Mouse (Mus musculus) lung, embryonic 15.5 days (tissue): ENCODE data around the gene Sox6. TPM values are rescaled to one million over a fixed set of nuclear protein-coding genes. Genes with fewer than 3 reads are reported as not detected.

ENCODE experiments used
- ATAC-seq: fragments of 200-750 bp; cut with Nextera tagmentation; 2 replicates; pipeline ENCODE4 v1.8.0; 2017; ENCODE audit warnings: moderate number of reproducible peaks, borderline replicate concordance; ENCODE audit not compliant: low FRiP score, low TSS enrichment; ENCODE audit errors: extremely low read depth
- H3K27ac ChIP-seq: fragments of 300-500 bp; sonication (generic); 2 replicates; pipeline ENCODE4 v1.5.1; 2015; ENCODE audit warnings: moderate library complexity, mild to moderate bottlenecking, inconsistent platforms
- H3K27me3 ChIP-seq: fragments of 300-500 bp; sonication (generic); 2 replicates; pipeline ENCODE4 v1.6.1; 2015; ENCODE audit warnings: inconsistent platforms
- H3K36me3 ChIP-seq: fragments of 300-500 bp; sonication (generic); 2 replicates; pipeline ENCODE4 v1.6.1; 2015; ENCODE audit warnings: inconsistent platforms
- H3K4me1 ChIP-seq: fragments of 300-500 bp; sonication (generic); 2 replicates; pipeline ENCODE4 v1.6.1; 2015; ENCODE audit warnings: inconsistent platforms
- H3K4me2 ChIP-seq: fragments of 300-500 bp; sonication (generic); 2 replicates; pipeline ENCODE4 v1.6.1; 2015; ENCODE audit warnings: inconsistent platforms, mild to moderate bottlenecking, moderate library complexity
- H3K4me3 ChIP-seq: fragments of 300-500 bp; sonication (generic); 2 replicates; pipeline ENCODE4 v1.5.1; 2015; ENCODE audit warnings: mild to moderate bottlenecking, inconsistent platforms
- H3K9ac ChIP-seq: fragments of 300-500 bp; sonication (generic); 2 replicates; pipeline ENCODE4 v1.6.1; 2015; ENCODE audit warnings: inconsistent platforms
- H3K9me3 ChIP-seq: fragments of 300-500 bp; sonication (generic); 2 replicates; pipeline ENCODE4 v1.6.1; 2016; ENCODE audit warnings: inconsistent platforms
- WGBS: fragments of 180-500 bp; shearing (Covaris S2); methylation state at CpG from one replicate; pipeline ENCODE4 v1.1.7; 2015; 5-methylcytosine and 5-hydroxymethylcytosine counted together
- polyA plus RNA-seq: library from polyadenylated mRNA; unstranded; fragments of >200 nt; fragmentation: Nextera tagmentation; extraction: Ambion mirVana; gene quantifications from 2 replicates; pipeline ENCODE4 v1.2.1, GENCODE M21; 2015

Gene Sox6
- polyA plus RNA-seq, 1 experiment from 2014 or later = 23.1 TPM

DNA sequence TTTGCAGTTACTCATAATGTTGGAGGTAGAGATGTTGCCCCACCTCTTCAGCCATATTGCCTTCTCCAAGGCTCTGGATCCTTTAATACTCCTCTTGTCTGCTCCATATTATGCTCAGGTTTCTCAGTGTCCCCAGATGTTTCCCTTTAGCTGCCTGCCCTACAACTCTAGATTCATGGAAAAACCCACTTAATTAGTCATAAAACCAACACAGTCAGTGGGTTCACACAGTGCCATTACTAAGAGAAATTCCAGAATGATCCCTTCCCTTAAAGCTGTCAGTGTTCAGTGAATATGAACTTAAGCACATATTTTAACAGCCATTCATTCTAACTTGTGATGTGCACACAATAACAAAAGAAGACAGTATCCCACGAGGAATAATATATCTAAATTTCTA lies 101.7 kb downstream of the Sox6 start:
- Histone ChIP-seq H3K27ac (no peak overlapping the region), H3K4me2 (no peak overlapping the region), H3K4me3 (no peak overlapping the region), H3K36me3 (no peaks in the 10 kb centered on the region), H3K27me3 (no peaks in the 10 kb centered on the region), H3K9ac (no peak overlapping the region), H3K4me1 (no peaks in the 10 kb centered on the region), H3K9me3 (no peaks in the 10 kb centered on the region)
- 38% methylated on average over 1 of the region's 1 CpGs for WGBS
- no peak for ATAC-seq

DNA sequence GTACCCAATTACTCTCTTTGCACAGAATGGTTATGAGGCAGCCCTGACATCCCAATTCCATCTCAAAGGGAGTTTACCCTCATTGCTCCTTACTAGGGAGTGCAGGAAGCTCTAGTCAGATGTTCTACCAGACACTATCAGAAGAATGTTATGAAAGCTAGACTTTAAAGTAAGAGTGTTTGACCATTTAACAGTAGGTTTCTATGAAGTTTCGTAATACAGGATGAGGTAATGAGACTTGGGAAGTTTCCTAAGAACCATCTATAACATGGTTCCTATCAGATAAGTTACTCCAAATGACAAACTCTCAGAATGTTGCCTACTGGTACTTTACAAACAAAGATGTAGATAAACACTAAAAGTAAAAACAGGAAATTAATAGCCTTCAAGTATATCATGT lies 123.3 kb downstream of the Sox6 start:
- no peaks in the 10 kb centered on the region for H3K9me3 ChIP-seq
- peaks cover 4% of the 10 kb centered on the region; the same call in 1 of the 2 replicates for H3K4me1 ChIP-seq
- no peak overlapping the region for H3K4me2 ChIP-seq
- 80% methylated on average over 1 of the region's 1 CpGs for WGBS
- no peak overlapping the region for H3K4me3 ChIP-seq
- ATAC-seq = no peak
- no peak overlapping the region for H3K27ac ChIP-seq
- no peak overlapping the region for H3K9ac ChIP-seq
- H3K36me3 ChIP-seq = no peaks in the 10 kb centered on the region
- H3K27me3 ChIP-seq = no peaks in the 10 kb centered on the region

DNA sequence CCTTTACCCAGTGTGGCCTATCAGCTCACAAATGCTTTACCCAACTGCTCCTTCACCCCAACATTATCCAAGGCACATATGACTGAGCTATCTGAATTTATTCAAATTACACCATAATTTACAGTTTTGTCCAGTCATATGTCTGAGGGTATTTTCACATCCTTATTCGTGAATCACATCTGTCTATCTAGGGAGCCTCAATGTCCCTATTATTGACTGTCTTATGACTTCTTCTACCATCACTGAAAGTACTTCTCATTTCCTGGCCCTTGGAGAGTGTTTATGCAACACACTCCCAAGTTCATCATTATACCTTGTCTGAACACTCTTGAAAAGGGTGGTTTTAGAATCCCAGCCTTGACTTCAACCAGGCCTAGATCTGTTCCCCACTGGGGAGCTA lies 128.3 kb downstream of the Sox6 start:
- 86% methylated on average over 1 of the region's 1 CpGs for WGBS
- ATAC-seq = no peak

DNA sequence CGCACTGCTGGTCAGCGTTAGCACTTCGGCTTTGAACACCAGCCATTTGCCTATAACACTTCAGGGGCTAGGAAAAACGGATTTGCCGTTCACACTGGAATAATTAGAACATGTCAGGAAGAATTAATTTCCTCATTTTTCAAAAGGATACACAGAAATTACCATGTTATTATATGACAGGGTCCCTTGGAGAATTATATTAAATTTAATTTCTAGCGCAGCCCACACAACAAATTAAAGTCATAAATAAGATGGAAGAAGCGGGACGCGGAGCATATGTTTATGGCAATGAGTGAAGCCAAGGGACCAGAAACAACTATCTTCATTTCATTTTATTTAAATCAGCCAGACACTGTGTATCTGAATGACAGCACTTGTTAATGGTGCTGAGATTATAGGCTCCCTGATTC lies 133.8 kb downstream of the Sox6 start:
- Histone ChIP-seq H3K4me2 (no peak overlapping the region), H3K4me1 (no peaks in the 10 kb centered on the region), H3K27me3 (no peaks in the 10 kb centered on the region), H3K9ac (no peak overlapping the region), H3K9me3 (no peaks in the 10 kb centered on the region), H3K27ac (no peak overlapping the region), H3K4me3 (no peak overlapping the region), H3K36me3 (no peaks in the 10 kb centered on the region)
- no peak for ATAC-seq
- WGBS = 84% methylated on average over 9 of the region's 9 CpGs

More for the DNA sequence above, 128.3 kb downstream of the Sox6 start:
- Histone ChIP-seq H3K9ac (no peak overlapping the region), H3K27me3 (no peaks in the 10 kb centered on the region), H3K9me3 (no peaks in the 10 kb centered on the region), H3K4me1 (no peaks in the 10 kb centered on the region), H3K27ac (no peak overlapping the region), H3K4me2 (no peak overlapping the region), H3K36me3 (no peaks in the 10 kb centered on the region), H3K4me3 (no peak overlapping the region)

DNA sequence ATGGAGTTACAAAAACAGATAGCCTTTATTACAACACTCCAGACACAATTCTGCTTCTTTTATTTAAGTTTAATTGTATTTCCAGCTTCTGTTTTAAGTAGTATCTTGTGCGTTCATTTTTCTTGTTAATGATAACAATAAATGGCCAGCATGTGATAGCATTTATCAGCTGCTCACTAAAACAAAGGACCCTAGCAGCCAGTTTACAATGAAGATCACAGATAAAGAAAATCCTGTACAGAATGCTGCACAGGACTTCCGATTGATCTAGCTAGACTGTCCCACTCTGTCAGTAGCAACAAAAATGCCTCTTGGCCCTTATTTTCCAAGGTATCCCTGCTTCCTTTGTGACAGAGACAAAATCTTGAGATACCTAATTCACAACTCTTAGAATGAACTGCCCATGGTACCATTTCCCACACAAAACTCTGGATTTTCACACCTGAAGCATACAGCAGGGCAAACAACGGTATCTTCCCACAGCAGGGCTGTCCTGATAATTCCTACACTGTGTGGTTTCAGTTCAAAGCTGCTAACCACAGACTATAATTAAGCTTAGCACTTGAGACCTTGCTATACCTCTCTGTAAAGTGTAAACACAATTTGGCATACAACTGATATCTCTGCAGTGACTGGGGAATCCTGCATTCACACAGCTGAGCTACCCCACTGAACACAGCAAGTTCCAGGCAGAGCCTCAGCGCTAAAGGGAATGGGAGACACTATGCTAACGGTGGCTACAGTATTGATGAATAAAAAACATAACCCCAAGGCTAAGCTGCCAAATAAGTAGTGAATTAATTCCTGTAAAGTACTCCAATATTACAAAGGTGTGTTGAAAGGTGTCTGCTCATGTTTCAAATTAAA lies 134.4 kb downstream of the Sox6 start:
- WGBS = 63% methylated on average over 5 of the region's 5 CpGs
- no peak overlapping the region for H3K27ac ChIP-seq
- no peak overlapping the region for H3K9ac ChIP-seq
- no peaks in the 10 kb centered on the region for H3K4me1 ChIP-seq
- no peaks in the 10 kb centered on the region for H3K9me3 ChIP-seq
- H3K27me3 ChIP-seq = no peaks in the 10 kb centered on the region
- no peak overlapping the region for H3K4me3 ChIP-seq
- ATAC-seq = no peak
- H3K4me2 ChIP-seq = no peak overlapping the region
- no peaks in the 10 kb centered on the region for H3K36me3 ChIP-seq

DNA sequence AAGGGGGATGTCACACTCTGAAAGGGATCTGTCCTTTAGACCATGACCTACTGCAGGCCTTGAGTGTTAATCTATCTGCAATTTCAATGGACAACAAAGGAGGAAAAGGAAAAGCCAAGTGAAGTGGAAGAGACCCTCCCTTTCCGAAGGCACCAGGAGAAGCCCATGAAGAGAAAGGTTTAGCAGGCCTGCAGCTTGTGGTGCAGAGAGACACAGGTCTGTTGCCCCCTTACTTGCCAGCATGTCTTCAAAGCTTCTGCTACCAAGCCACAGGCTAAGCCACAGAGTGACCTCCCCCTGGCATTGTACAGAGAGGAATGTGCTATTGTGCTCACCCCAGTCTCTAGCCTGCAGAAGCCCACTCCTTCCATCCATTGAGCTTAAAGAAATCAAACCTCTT lies 135.2 kb downstream of the Sox6 start:
- no peaks in the 10 kb centered on the region for H3K4me1 ChIP-seq
- H3K4me2 ChIP-seq = no peak overlapping the region
- H3K9ac ChIP-seq = no peak overlapping the region
- H3K27ac ChIP-seq = no peak overlapping the region
- no peaks in the 10 kb centered on the region for H3K36me3 ChIP-seq
- H3K27me3 ChIP-seq = no peaks in the 10 kb centered on the region
- no peak for ATAC-seq
- 80% methylated on average over 1 of the region's 1 CpGs for WGBS
- no peaks in the 10 kb centered on the region for H3K9me3 ChIP-seq
- no peak overlapping the region for H3K4me3 ChIP-seq

DNA sequence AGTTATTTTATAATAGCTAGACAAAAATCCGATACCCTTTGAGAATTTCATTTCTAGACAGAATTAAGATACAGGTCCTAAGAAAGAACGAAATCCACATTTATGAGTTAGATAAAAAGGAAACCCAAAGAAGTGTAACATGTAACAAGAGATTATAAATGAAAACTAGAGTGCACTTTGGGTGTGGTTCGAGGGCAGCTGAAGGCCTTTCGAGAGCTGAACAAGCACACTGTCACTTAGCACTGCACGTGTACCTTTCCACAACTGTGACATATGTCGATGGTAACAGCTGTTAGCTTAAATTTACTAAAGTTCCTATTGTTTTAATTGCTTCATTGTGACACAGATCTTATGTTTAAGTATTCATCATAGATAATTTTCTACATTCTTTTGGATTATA lies 142.8 kb downstream of the Sox6 start:
- Histone ChIP-seq H3K4me2 (no peak overlapping the region), H3K27ac (no peak overlapping the region), H3K4me3 (no peak overlapping the region), H3K9ac (no peak overlapping the region), H3K9me3 (no peaks in the 10 kb centered on the region), H3K27me3 (no peaks in the 10 kb centered on the region), H3K36me3 (no peaks in the 10 kb centered on the region), H3K4me1 (0 out of 2 replicates have a peak, but pooled peaks cover 3% of the 10 kb centered on the region)
- no peak for ATAC-seq
- whole genome bisulfite sequencing = 55% methylated on average over 6 of the region's 6 CpGs

DNA sequence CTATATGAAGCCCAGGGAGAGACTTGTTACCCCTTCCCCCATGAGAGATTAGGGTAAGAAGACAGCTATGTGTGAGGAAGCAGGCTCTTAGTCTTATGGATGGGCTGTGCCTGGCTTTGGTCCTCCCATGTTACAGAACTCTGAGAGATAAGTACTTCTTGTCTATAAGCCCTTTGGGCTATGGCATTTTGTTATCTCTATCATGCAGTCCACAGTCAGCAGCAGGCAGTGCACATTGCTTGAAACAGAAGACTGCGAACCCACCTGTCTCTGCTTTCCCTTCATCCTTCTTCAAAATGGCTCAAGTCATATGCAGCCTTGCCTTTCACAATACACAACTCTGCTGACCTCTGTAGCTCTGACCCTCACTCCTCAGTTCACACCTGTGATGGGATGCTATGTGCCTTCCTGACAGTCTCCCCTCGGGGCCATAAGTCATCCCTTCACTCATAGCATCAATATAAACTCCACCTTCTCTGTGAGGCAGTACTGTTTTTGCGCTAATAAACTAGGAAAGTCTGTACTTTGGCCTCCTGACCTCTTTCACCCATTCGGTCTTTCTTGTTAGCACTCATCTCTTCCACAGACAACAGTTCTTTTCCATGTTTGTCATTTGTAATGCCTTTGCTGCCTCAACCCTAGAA lies 143.4 kb downstream of the Sox6 start:
- 0 out of 2 replicates have a peak, but pooled peaks cover 3% of the 10 kb centered on the region for H3K4me1 ChIP-seq

DNA sequence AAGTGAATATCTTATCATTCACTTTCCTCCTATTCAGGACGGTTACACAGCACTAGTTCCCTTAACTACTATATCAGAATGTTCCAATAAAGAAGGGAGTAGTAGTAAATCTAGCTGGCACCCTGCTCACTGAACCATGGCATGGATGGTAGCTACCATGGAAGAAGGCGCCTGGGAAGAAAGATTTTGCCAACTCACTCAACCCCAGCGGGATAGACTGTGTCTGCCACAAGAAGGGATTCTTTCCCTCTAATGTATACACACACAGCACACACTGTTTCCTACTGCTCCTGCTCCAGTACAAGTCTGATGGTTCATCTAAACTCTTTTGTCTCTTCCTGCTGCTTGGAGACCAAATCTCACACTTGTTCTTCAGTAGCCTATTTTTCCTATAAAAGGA lies 147.1 kb downstream of the Sox6 start:
- 81% methylated on average over 3 of the region's 3 CpGs for WGBS
- no peak overlapping the region for H3K4me3 ChIP-seq
- H3K9me3 ChIP-seq = no peaks in the 10 kb centered on the region
- no peaks in the 10 kb centered on the region for H3K36me3 ChIP-seq
- no peaks in the 10 kb centered on the region for H3K27me3 ChIP-seq
- H3K27ac ChIP-seq = no peak overlapping the region
- no peak for ATAC-seq
- H3K4me1 ChIP-seq = 0 out of 2 replicates have a peak, but pooled peaks cover 3% of the 10 kb centered on the region
- H3K9ac ChIP-seq = no peak overlapping the region
- H3K4me2 ChIP-seq = no peak overlapping the region

More for the DNA sequence above, 143.4 kb downstream of the Sox6 start:
- Histone ChIP-seq H3K4me3 (no peak overlapping the region), H3K36me3 (no peaks in the 10 kb centered on the region), H3K27me3 (no peaks in the 10 kb centered on the region), H3K9me3 (no peaks in the 10 kb centered on the region), H3K27ac (no peak overlapping the region), H3K4me2 (no peak overlapping the region), H3K9ac (no peak overlapping the region)
- no peak for ATAC-seq
- 48% methylated on average over 4 of the region's 4 CpGs for WGBS

DNA sequence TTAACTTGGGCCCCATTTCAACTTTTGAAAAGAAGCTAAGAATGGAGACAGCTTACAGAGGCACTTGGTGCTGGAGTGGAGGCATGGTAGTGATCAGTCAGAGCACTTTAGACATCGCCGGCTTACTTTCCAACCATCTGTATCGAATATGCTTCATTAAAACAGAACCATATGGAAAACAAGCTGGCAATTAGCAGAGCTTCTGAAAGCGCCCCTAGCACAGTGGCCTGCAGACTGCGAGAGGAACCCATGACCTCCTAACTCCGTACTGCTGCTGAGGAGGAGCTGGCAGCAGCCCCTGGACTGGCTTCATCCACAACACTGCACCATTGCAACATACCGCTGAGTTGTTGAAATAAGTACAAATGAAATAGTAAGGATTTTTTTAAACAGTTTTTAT lies 148.7 kb downstream of the Sox6 start:
- Histone ChIP-seq H3K4me3 (no peak overlapping the region), H3K27ac (no peak overlapping the region), H3K4me2 (no peak overlapping the region), H3K36me3 (no peaks in the 10 kb centered on the region), H3K9ac (no peak overlapping the region), H3K9me3 (no peaks in the 10 kb centered on the region), H3K4me1 (0 out of 2 replicates have a peak, but pooled peaks cover 3% of the 10 kb centered on the region), H3K27me3 (no peaks in the 10 kb centered on the region)
- ATAC-seq = no peak
- 76% methylated on average over 7 of the region's 7 CpGs for WGBS

DNA sequence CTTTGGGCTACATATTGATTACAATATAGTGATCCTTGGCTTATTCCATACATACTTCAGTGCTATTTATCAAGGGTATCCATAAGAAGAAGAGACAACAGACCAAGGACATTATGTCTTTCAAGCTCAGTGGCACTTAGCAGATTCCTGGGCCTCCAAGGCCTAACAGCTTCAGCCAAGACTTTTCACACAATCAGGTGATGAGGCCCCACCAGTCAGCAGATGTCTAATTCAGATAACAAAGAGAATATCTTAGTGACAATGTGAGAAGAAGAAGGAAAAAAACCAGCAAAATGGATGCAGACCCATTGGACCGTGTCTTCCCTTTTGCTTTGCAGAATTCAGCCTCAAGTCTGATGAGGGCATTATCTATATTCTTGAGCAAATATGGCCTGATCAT lies 150.0 kb downstream of the Sox6 start:
- Histone ChIP-seq H3K27me3 (no peaks in the 10 kb centered on the region), H3K4me1 (0 out of 2 replicates have a peak, but pooled peaks cover 3% of the 10 kb centered on the region), H3K36me3 (no peaks in the 10 kb centered on the region), H3K27ac (no peak overlapping the region), H3K4me3 (no peak overlapping the region), H3K4me2 (no peak overlapping the region), H3K9ac (no peak overlapping the region), H3K9me3 (no peaks in the 10 kb centered on the region)
- 85% methylated on average over 1 of the region's 1 CpGs for WGBS
- no peak for ATAC-seq

DNA sequence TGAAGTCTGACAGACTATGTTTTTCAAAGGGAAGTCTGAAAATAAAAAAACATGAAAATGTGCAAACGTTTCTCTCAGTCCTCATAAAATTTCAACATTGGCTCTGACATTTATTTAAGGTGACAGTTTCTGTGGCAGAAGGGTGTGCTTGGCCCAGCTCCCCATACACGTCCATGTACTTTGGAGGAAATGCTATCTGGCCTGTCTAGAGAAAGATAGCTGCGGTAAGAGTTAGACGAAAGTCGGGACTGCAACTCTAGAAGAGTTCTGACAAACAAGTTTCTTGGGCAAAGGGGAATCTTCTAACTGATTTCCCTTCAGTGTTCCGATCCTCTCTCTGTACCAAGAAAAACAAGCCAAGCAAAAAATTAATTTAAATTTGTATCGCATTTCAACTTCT lies 150.5 kb downstream of the Sox6 start:
- Histone ChIP-seq H3K27me3 (no peaks in the 10 kb centered on the region), H3K4me3 (no peak overlapping the region), H3K36me3 (no peaks in the 10 kb centered on the region), H3K9ac (no peak overlapping the region), H3K9me3 (no peaks in the 10 kb centered on the region), H3K4me2 (no peak overlapping the region), H3K27ac (no peak overlapping the region), H3K4me1 (0 out of 2 replicates have a peak, but pooled peaks cover 2% of the 10 kb centered on the region)
- WGBS = 67% methylated on average over 7 of the region's 7 CpGs
- ATAC-seq = no peak
